Mouse (Mus musculus) intestine, embryonic 14.5 days (tissue): ENCODE results near the gene Wfdc6a. TPM values are rescaled to one million over a fixed set of nuclear protein-coding genes. Genes with fewer than 3 reads are reported as not detected.

ENCODE experiments used
- ATAC-seq: fragments of 200-750 bp; cut with Nextera tagmentation; replicated peaks from 2 replicates; pipeline ENCODE4 v1.8.0; 2017; ENCODE audit warnings: low read depth, moderate number of reproducible peaks, moderate TSS enrichment, moderate library complexity; ENCODE audit not compliant: low FRiP score, low TSS enrichment
- DNase-seq: peaks from one replicate; pipeline ENCODE4 v3.0.0-alpha.2; 2018; ENCODE audit warnings: low spot score
- H3K27ac ChIP-seq: fragments of 300-500 bp; sonication (generic); 2 replicates; pipeline ENCODE4 v1.5.1; 2014; ENCODE audit warnings: low read depth, mild to moderate bottlenecking, control low read depth
- H3K27me3 ChIP-seq: fragments of 300-500 bp; sonication (generic); replicated peaks from 2 replicates; pipeline ENCODE4 v1.6.1; 2014; ENCODE audit warnings: low read length, control low read depth; ENCODE audit not compliant: control insufficient read depth, insufficient read depth
- H3K36me3 ChIP-seq: fragments of 300-500 bp; sonication (generic); 2 replicates; pipeline ENCODE4 v1.6.1; 2014; ENCODE audit warnings: low read length, control low read depth; ENCODE audit not compliant: control insufficient read depth, insufficient read depth
- H3K4me1 ChIP-seq: fragments of 300-500 bp; sonication (generic); replicated peaks from 2 replicates; pipeline ENCODE4 v1.6.1; 2014; ENCODE audit warnings: low read length, control low read depth, mixed read lengths; ENCODE audit not compliant: control insufficient read depth, insufficient read depth
- H3K4me2 ChIP-seq: fragments of 300-500 bp; sonication (generic); 2 replicates; pipeline ENCODE4 v1.6.1; 2014; ENCODE audit warnings: low read length
- H3K4me3 ChIP-seq: fragments of 300-500 bp; sonication (generic); 2 replicates; pipeline ENCODE4 v1.5.1; 2014; ENCODE audit warnings: low read depth, low read length, control low read depth, mixed read lengths
- H3K9ac ChIP-seq: fragments of 300-500 bp; sonication (generic); 2 replicates; pipeline ENCODE4 v1.6.1; 2014; ENCODE audit warnings: mild to moderate bottlenecking, low read length
- H3K9me3 ChIP-seq: fragments of 300-500 bp; sonication (generic); 2 replicates; pipeline ENCODE4 v1.6.1; 2016; ENCODE audit warnings: low read length, control low read depth; ENCODE audit not compliant: control insufficient read depth
- WGBS: fragments of 180-500 bp; shearing (Covaris S2); extraction: QIAGEN DNeasy Blood & Tissue Kit; methylation state at CpG from one replicate; pipeline ENCODE4 v1.1.7; 2014; 5-methylcytosine and 5-hydroxymethylcytosine counted together
- polyA plus RNA-seq: library from polyadenylated mRNA; unstranded; fragments of >200 nt; fragmentation: Nextera tagmentation; extraction: Ambion mirVana; gene quantifications from 2 replicates; pipeline ENCODE4 v1.2.1, GENCODE M21; 2014

Gene Wfdc6a
- polyA plus RNA-seq, 1 experiment from 2014 or later = 1.5 TPM

GRCm38 (mm10) chr2:164543745-164544144 lies 41.5 kb downstream of the Wfdc6a start:
- ATAC-seq = no peak
- Histone ChIP-seq H3K4me2 (no peak overlapping the region), H3K9me3 (no peaks in the 10 kb centered on the region), H3K9ac (no peak overlapping the region), H3K36me3 (no peaks in the 10 kb centered on the region), H3K27ac (no peak overlapping the region), H3K4me1 (peaks cover 11% of the 10 kb centered on the region; the same call in 1 of the 2 replicates), H3K27me3 (no peaks in the 10 kb centered on the region), H3K4me3 (no peak overlapping the region)
- no peak for DNase-seq
- 76% methylated on average over 2 of the region's 2 CpGs for WGBS

- Histone ChIP-seq H3K36me3 (no peaks in the 10 kb centered on the region), H3K27ac (no peak overlapping the region), H3K27me3 (no peaks in the 10 kb centered on the region), H3K4me1 (peaks cover 11% of the 10 kb centered on the region; the same call in 1 of the 2 replicates), H3K4me2 (no peak overlapping the region), H3K9me3 (no peaks in the 10 kb centered on the region), H3K4me3 (no peak overlapping the region), H3K9ac (no peak overlapping the region)
- DNase-seq (no peak), ATAC-seq (no peak)
- WGBS = 75% methylated on average over 7 of the region's 7 CpGs
Measured at GRCm38 (mm10) chr2:164542598-164542997, 42.6 kb downstream of the Wfdc6a start.

GRCm38 (mm10) chr2:164542132-164542531 lies 43.1 kb downstream of the Wfdc6a start:
- Histone ChIP-seq H3K27me3 (no peaks in the 10 kb centered on the region), H3K4me3 (no peak overlapping the region), H3K9me3 (no peaks in the 10 kb centered on the region), H3K4me2 (no peak overlapping the region), H3K9ac (no peak overlapping the region), H3K27ac (no peak overlapping the region), H3K36me3 (no peaks in the 10 kb centered on the region), H3K4me1 (peaks cover 11% of the 10 kb centered on the region; the same call in 1 of the 2 replicates)
- DNase-seq (no peak), ATAC-seq (no peak)
- 59% methylated on average over 5 of the region's 5 CpGs for WGBS

GRCm38 (mm10) chr2:164540652-164541427 lies 44.4 kb downstream of the Wfdc6a start:
- peak overlapping the region; percentile 55 for H3K27ac ChIP-seq
- peak; percentile 56 for ATAC-seq

GRCm38 (mm10) chr2:164537003-164537402 lies 48.2 kb downstream of the Wfdc6a start:
- Histone ChIP-seq H3K27me3 (no peaks in the 10 kb centered on the region), H3K9ac (no peak overlapping the region), H3K9me3 (no peaks in the 10 kb centered on the region), H3K4me2 (no peak overlapping the region), H3K27ac (no peak overlapping the region), H3K36me3 (no peaks in the 10 kb centered on the region), H3K4me3 (no peak overlapping the region), H3K4me1 (peaks cover 11% of the 10 kb centered on the region; the same call in 1 of the 2 replicates)
- WGBS = 74% methylated on average over 4 of the region's 4 CpGs
- DNase-seq (no peak), ATAC-seq (no peak)

More at GRCm38 (mm10) chr2:164540652-164541427, 44.4 kb downstream of the Wfdc6a start:
- Histone ChIP-seq H3K4me1 (peaks cover 11% of the 10 kb centered on the region; the same call in 1 of the 2 replicates), H3K36me3 (no peaks in the 10 kb centered on the region), H3K27me3 (no peaks in the 10 kb centered on the region), H3K9me3 (no peaks in the 10 kb centered on the region), H3K9ac (no peak overlapping the region), H3K4me3 (no peak overlapping the region), H3K4me2 (0 out of 2 replicates have a peak overlapping the region, but pooled peaks have one; percentile 1)
- 26% methylated on average over 8 of the region's 8 CpGs for WGBS
- DNase-seq = peak; percentile 67

- DNase-seq = no peak
- H3K4me2 ChIP-seq = no peak overlapping the region
- 73% methylated on average over 10 of the region's 10 CpGs for WGBS
Measured at GRCm38 (mm10) chr2:164534315-164534714, 50.9 kb downstream of the Wfdc6a start.

GRCm38 (mm10) chr2:164531169-164531568 lies 54.1 kb downstream of the Wfdc6a start:
- Histone ChIP-seq H3K9me3 (no peaks in the 10 kb centered on the region), H3K27ac (no peak overlapping the region), H3K27me3 (no peaks in the 10 kb centered on the region), H3K4me1 (no peaks in the 10 kb centered on the region), H3K36me3 (no peaks in the 10 kb centered on the region), H3K4me2 (no peak overlapping the region), H3K4me3 (no peak overlapping the region), H3K9ac (no peak overlapping the region)
- WGBS = 3% methylated on average over 3 of the region's 3 CpGs
- no peak for ATAC-seq
- peak; percentile 85 for DNase-seq

More at GRCm38 (mm10) chr2:164534315-164534714, 50.9 kb downstream of the Wfdc6a start:
- H3K27me3 ChIP-seq = no peaks in the 10 kb centered on the region
- no peak overlapping the region for H3K9ac ChIP-seq
- H3K4me3 ChIP-seq = no peak overlapping the region
- H3K27ac ChIP-seq = no peak overlapping the region
- no peaks in the 10 kb centered on the region for H3K4me1 ChIP-seq
- H3K36me3 ChIP-seq = no peaks in the 10 kb centered on the region
- H3K9me3 ChIP-seq = no peaks in the 10 kb centered on the region
- ATAC-seq = no peak
